Mouse (Mus musculus): ENCODE measurements at regions not wholly inside any gene's neighbourhood (a gene's known extent, or its start where the extent isn't known, plus 50 kb on each side); places are given as distances from the start of the nearest gene placed in this dataset.

- no peak for DNase-seq
- intact Hi-C loops (cut with DNase I): no loop called here
Measured at GRCm38 (mm10) chr15:102776218-102776850, 54.4 kb upstream of the Calcoco1 start.

- DNase-seq: no peak
- intact Hi-C loops (cut with DNase I): no loop called here
Measured at GRCm38 (mm10) chr15:102780626-102781025, 58.6 kb upstream of the Calcoco1 start.

DNA sequence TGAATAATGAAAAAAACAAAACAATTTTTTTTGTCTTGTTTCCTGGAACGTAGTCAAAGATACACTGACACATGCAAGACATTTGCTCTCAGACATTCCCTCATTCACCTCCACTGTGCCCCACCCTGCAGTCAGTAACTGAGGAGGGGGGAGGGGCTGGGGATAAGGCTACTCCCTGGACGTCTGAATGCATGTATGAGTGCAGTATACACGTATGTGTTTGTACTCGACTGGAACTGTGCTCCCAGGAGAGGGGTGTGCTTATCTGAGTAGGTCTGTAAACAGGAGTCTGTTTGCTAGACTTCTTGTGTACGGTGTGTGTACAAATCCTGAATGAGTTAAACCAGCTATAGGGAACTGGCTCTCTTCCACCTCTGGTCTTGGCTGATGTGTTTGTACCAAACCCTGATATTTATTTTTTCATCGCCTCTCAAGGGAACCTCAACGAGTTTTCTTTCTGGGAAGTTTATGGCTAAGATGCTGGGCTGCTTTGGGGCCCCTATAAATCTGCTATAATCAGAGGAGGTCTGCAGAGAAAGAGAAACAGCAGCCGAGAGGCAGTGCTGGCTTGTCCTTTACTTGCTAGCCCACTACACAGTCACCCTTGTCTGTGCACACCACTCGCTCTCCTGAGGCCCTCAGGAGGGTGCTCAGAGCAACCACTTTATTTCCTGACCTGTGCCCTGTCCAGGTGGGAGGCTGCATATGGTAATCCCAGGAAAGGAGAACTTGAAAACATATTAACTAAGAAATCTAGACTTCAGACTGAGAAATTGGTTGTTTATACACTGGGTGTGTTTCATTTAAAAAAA is 61.2 kb upstream of the Calcoco1 start:
- DNase-seq: no peak
- intact Hi-C loops (cut with DNase I): no loop called here

DNA sequence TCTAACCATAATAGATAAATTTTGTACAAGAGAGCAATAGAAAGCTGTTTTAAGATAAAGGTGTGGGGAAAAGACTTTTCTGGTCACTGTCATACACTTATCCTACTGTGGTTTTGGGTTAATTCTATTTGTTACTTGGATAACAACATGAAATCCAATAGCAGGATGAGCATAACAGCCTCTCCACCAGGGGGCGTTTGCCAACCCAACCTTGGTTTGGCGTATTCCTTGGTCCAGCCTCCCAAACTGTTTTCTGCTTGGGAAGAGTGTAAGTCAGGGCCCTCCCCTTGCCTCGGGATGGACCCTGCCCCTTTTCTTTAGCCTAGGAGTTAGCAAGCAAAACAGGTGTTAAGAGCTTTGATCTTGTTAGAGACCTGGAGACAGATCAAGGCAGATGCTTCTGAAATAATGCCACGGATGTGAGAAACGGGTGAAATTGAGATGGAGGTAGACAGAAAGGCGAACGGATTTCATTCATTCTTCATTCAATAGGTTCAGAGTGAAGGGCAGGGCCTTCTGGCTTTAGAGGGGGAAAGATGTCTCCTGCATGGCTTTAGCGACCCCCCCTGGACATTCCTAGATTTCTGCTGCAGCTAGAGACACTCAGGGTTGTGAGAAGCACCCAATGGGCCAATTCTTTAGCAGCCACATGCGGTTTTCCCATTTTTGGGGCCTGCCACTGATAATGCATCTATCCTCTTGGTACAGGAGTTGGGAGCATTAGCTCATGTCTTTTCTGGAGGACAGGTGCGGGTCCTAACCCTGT is 63.3 kb upstream of the Calcoco1 start:
- peak; percentile 37 to 51 for DNase-seq

DNA sequence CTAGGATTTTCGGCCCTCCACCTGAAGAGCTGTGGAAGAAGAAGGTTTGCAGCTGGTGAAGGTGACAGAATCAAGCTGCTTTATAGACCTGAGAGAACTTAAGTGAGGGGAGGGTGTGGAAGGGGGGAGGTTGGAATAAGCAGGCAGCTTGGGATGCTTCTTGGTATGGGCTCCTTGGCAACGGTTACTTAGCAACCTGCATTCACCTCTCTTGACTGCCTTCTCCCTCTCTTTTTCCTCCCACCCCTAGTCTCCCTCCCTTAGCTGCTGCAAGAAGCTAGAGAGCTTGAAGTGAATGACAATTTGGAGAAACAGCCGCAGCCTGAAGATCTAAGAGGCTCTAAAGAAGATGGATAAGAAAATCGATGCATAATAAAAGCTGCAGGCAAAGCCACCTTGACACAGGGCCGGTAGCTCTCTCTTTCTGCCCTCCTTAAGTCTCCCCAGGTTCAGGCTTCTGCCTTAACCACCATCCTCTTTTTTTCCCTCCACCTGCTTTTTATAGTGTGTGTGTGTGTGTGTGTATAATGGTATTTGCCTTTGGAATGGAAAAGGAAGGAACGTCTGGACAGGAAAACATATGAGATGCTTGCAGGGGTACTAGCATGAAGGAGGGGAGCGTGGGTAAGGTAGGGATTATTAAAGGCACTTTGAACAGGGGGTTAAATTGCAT is 67.0 kb upstream of the Calcoco1 start:
- intact Hi-C loops (cut with DNase I): no loop called here
- DNase-seq: no peak

More for the DNA sequence above, 63.3 kb upstream of the Calcoco1 start:
- intact Hi-C loops (cut with DNase I): no loop called here

DNA sequence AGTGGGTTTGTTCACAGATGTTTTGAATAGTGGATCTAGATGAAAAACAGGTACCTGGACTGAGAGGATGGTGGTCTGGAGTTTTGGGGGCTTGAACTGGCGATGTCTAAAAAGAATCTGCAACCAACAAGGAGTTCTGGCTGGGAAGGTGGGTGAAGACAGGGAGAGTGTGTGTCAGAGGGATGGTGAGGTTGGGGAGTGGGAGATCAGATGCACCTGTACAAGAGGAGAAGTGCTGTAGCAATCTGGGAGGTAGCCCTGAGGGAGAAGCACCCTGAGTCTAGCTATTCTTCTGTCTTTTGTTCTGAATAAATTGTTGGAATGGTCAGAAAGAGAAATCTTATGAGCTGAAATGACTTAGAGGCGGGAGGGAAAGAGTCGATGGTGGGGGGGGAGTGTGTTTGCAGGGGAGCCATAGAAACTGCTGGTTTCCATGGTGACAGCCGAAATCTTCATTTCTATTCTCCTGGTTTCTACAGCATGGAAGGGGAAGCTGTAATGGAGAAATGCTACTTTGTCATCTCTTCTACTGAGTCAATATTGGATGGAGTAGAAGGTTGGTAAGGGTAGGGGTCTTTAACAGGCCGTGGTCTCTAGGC is 75.1 kb upstream of the Calcoco1 start:
- intact Hi-C loops (cut with DNase I): no loop called here
- DNase-seq: no peak

GRCm38 (mm10) chr15:102800049-102800448 is 78.1 kb upstream of the Calcoco1 start:
- intact Hi-C loops (cut with DNase I): no loop called here
- no peak for DNase-seq

- intact Hi-C loops (cut with DNase I): no loop called here
- DNase-seq: no peak
Measured at GRCm38 (mm10) chr15:102802265-102802813, 80.4 kb upstream of the Calcoco1 start.

GRCm38 (mm10) chr15:102807353-102807752 is 85.4 kb upstream of the Calcoco1 start:
- intact Hi-C loops (cut with DNase I): no loop called here
- no peak for DNase-seq

GRCm38 (mm10) chr15:102819181-102819580 is 97.2 kb upstream of the Calcoco1 start:
- no peak for DNase-seq
- intact Hi-C loops (cut with DNase I): no loop called here

- intact Hi-C loops (cut with DNase I): no loop called here
- DNase-seq: no peak
Measured at GRCm38 (mm10) chr15:102839688-102840087, 81.2 kb upstream of the Hoxc13 start.

DNA sequence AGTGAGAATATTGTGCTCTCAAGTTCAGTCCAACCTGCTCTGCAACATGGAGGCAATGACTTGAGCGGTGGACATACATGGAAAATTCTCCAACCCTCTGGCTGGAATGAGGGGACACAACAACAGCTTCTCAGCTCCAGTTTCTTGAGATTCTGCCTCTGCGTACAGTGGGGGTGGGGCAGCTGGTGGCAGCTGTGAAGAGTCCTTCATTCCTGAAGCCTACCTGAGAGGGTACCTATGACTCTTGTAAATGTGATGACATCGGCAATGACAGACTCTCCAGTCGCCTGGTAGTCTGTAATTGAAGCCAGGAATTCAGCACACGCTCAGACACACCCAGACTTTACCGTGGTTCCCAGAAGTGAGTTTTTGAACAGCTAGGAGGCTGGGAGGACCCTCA is 58.5 kb upstream of the Hoxc13 start:
- intact Hi-C loops (cut with DNase I): no loop called here
- DNase-seq: no peak

- DNase-seq: no peak
Measured at GRCm38 (mm10) chr15:102866788-102867187, 54.1 kb upstream of the Hoxc13 start.

More at GRCm38 (mm10) chr15:102866788-102867187, 54.1 kb upstream of the Hoxc13 start:
- intact Hi-C loops (cut with DNase I): no loop called here

Measured in heart, postnatal 36 days (tissue).